Mouse (Mus musculus): ENCODE results near the gene Os9. TPM values are rescaled to one million over a fixed set of nuclear protein-coding genes. Genes with fewer than 3 reads are reported as not detected.

Gene Os9
- polyA plus RNA-seq, 1 experiment from 2014 or later: 60.1 TPM

- 87% methylated on average over 8 of the region's 8 CpGs for WGBS
- Histone ChIP-seq H3K27ac (replicated peaks) (no peak overlapping the region), H3K27me3 (replicated peaks; ENCODE audit: low read depth, poor library complexity, severe bottlenecking) (no peaks in the 10 kb centered on the region), H3K4me3 (no peak overlapping the region), H3K9me3 (no peaks in the 10 kb centered on the region), H3K4me1 (no peaks in the 10 kb centered on the region), H3K36me3 (replicated peaks) (peaks cover 66% of the 10 kb centered on the region)
- no peak for DNase-seq (ENCODE audit: low spot score)
These were observed 20.5 kb downstream of the Os9 start for GRCm38 (mm10) chr10:127100414-127100813.

GRCm38 (mm10) chr10:127099868-127100267, 21.1 kb downstream of the Os9 start:
- H3K27me3 ChIP-seq (replicated peaks; ENCODE audit: low read depth, poor library complexity, severe bottlenecking): no peaks in the 10 kb centered on the region
- H3K36me3 ChIP-seq (replicated peaks): peaks cover 67% of the 10 kb centered on the region
- H3K4me1 ChIP-seq: 0 out of 2 replicates have a peak, but pooled peaks cover under 1% of the 10 kb centered on the region
- H3K4me3 ChIP-seq: no peak overlapping the region
- WGBS: 92% methylated on average over 15 of the region's 15 CpGs
- DNase-seq (ENCODE audit: low spot score): no peak
- H3K9me3 ChIP-seq: no peaks in the 10 kb centered on the region
- no peak overlapping the region for H3K27ac ChIP-seq (replicated peaks)

- 0 out of 2 replicates have a peak, but pooled peaks cover 5% of the 10 kb centered on the region for H3K4me1 ChIP-seq
- DNase-seq (ENCODE audit: low spot score): no peak
- H3K36me3 ChIP-seq (replicated peaks): peaks cover 66% of the 10 kb centered on the region
- H3K9me3 ChIP-seq: no peaks in the 10 kb centered on the region
- peaks cover 4% of the 10 kb centered on the region for H3K27me3 ChIP-seq (replicated peaks; ENCODE audit: low read depth, poor library complexity, severe bottlenecking)
- WGBS: 91% methylated on average over 10 of the region's 10 CpGs
- H3K27ac ChIP-seq (replicated peaks): no peak overlapping the region
- H3K4me3 ChIP-seq: no peak overlapping the region
These were observed 21.7 kb downstream of the Os9 start for GRCm38 (mm10) chr10:127099191-127099590.

- peaks cover 11% of the 10 kb centered on the region for H3K27me3 ChIP-seq (replicated peaks; ENCODE audit: low read depth, poor library complexity, severe bottlenecking)
- H3K4me3 ChIP-seq: no peak overlapping the region
- H3K4me1 ChIP-seq: 0 out of 2 replicates have a peak, but pooled peaks cover 5% of the 10 kb centered on the region
- H3K9me3 ChIP-seq: no peaks in the 10 kb centered on the region
- H3K36me3 ChIP-seq (replicated peaks): peaks cover 62% of the 10 kb centered on the region
- 77% methylated on average over 20 of the region's 20 CpGs for WGBS
- DNase-seq (ENCODE audit: low spot score): no peak
- no peak overlapping the region for H3K27ac ChIP-seq (replicated peaks)
These were observed 22.4 kb downstream of the Os9 start for GRCm38 (mm10) chr10:127098514-127098913.

- Histone ChIP-seq H3K27ac (replicated peaks) (no peak overlapping the region), H3K27me3 (replicated peaks; ENCODE audit: low read depth, poor library complexity, severe bottlenecking) (peaks cover 52% of the 10 kb centered on the region), H3K4me3 (no peak overlapping the region), H3K36me3 (replicated peaks) (peaks cover 49% of the 10 kb centered on the region), H3K9me3 (no peaks in the 10 kb centered on the region), H3K4me1 (peaks cover 26% of the 10 kb centered on the region)
- WGBS: 71% methylated on average over 7 of the region's 7 CpGs
- no peak for DNase-seq (ENCODE audit: low spot score)
These were observed 26.5 kb downstream of the Os9 start for GRCm38 (mm10) chr10:127094382-127094802.

GRCm38 (mm10) chr10:127092742-127093141, 28.2 kb downstream of the Os9 start:
- Histone ChIP-seq H3K9me3 (no peaks in the 10 kb centered on the region), H3K4me3 (no peak overlapping the region), H3K27ac (replicated peaks) (no peak overlapping the region), H3K27me3 (replicated peaks; ENCODE audit: low read depth, poor library complexity, severe bottlenecking) (peaks cover 69% of the 10 kb centered on the region), H3K36me3 (replicated peaks) (peaks cover 32% of the 10 kb centered on the region), H3K4me1 (peaks cover 26% of the 10 kb centered on the region)
- DNase-seq (ENCODE audit: low spot score): no peak
- 51% methylated on average over 4 of the region's 4 CpGs for WGBS

- H3K27ac ChIP-seq (replicated peaks): no peak overlapping the region
- peaks cover 22% of the 10 kb centered on the region for H3K36me3 ChIP-seq (replicated peaks)
- peak overlapping the region; percentile 35 for H3K4me3 ChIP-seq
- WGBS: 9% methylated on average over 51 of the region's 51 CpGs
- peaks cover 26% of the 10 kb centered on the region for H3K4me1 ChIP-seq
- DNase-seq (ENCODE audit: low spot score): no peak
- H3K9me3 ChIP-seq: no peaks in the 10 kb centered on the region
- peaks cover 78% of the 10 kb centered on the region for H3K27me3 ChIP-seq (replicated peaks; ENCODE audit: low read depth, poor library complexity, severe bottlenecking)
These were observed 29.2 kb downstream of the Os9 start for GRCm38 (mm10) chr10:127091507-127092396.

- Histone ChIP-seq H3K27ac (replicated peaks) (no peak overlapping the region), H3K4me3 (peak overlapping the region; percentile 35), H3K27me3 (replicated peaks; ENCODE audit: low read depth, poor library complexity, severe bottlenecking) (peaks cover 83% of the 10 kb centered on the region), H3K9me3 (no peaks in the 10 kb centered on the region), H3K36me3 (replicated peaks) (peaks cover 13% of the 10 kb centered on the region), H3K4me1 (peaks cover 26% of the 10 kb centered on the region)
- WGBS: 9% methylated on average over 57 of the region's 57 CpGs
- DNase-seq (ENCODE audit: low spot score): peak; percentile 63
These were observed 30.1 kb downstream of the Os9 start for GRCm38 (mm10) chr10:127090560-127091411.

- Histone ChIP-seq H3K27me3 (replicated peaks; ENCODE audit: low read depth, poor library complexity, severe bottlenecking) (peaks cover 91% of the 10 kb centered on the region), H3K36me3 (replicated peaks) (no peaks in the 10 kb centered on the region), H3K4me1 (peaks cover 26% of the 10 kb centered on the region), H3K27ac (replicated peaks) (no peak overlapping the region), H3K4me3 (no peak overlapping the region), H3K9me3 (no peaks in the 10 kb centered on the region)
- DNase-seq (ENCODE audit: low spot score): no peak
- 78% methylated on average over 6 of the region's 6 CpGs for WGBS
These were observed 35.3 kb downstream of the Os9 start for GRCm38 (mm10) chr10:127085633-127086032.

DNA sequence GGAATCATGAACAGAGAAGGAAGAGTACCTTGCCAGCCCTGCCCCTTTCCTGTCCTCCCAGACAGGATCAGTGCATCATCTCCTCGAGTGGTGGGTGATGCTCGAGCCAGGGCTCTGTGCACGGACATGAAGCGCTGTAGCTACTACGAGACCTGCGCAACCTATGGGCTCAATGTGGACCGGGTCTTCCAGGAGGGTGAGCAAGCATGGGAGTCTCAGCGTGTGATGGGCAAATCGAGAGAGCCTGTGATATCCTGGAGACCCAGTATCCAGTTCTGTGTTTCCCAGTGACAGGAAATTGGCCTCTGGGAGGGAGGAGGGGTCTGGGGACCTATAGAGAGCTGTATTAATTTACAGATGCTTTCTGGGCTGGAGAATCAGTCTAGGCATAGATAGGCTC, 35.9 kb downstream of the Os9 start:
- Histone ChIP-seq H3K4me1 (peaks cover 26% of the 10 kb centered on the region), H3K9me3 (no peaks in the 10 kb centered on the region), H3K27ac (replicated peaks) (no peak overlapping the region), H3K36me3 (replicated peaks) (no peaks in the 10 kb centered on the region), H3K4me3 (no peak overlapping the region), H3K27me3 (replicated peaks; ENCODE audit: low read depth, poor library complexity, severe bottlenecking) (peaks cover 91% of the 10 kb centered on the region)
- no peak for DNase-seq (ENCODE audit: low spot score)
- 81% methylated on average over 9 of the region's 9 CpGs for WGBS

DNA sequence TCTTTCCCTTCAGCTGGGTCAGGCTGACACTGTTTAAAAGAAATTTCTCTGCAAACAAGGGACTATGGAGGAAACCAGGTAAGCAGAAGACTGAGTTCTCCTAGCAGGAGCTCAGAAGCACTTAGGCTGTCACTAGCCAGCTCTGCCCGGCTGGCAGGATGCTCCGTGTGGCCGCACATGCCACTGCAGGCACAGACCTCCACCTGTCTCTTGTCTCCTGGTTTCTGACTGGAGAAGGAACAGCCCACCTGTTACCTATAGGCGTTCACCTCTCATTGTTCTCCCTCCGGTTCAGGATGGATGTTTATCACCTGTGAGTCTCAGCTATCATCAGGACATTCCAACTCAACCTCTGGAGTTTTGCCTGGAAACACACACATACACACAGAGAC, 37.0 kb downstream of the Os9 start:
- H3K27me3 ChIP-seq (replicated peaks; ENCODE audit: low read depth, poor library complexity, severe bottlenecking): peaks cover 91% of the 10 kb centered on the region

DNA sequence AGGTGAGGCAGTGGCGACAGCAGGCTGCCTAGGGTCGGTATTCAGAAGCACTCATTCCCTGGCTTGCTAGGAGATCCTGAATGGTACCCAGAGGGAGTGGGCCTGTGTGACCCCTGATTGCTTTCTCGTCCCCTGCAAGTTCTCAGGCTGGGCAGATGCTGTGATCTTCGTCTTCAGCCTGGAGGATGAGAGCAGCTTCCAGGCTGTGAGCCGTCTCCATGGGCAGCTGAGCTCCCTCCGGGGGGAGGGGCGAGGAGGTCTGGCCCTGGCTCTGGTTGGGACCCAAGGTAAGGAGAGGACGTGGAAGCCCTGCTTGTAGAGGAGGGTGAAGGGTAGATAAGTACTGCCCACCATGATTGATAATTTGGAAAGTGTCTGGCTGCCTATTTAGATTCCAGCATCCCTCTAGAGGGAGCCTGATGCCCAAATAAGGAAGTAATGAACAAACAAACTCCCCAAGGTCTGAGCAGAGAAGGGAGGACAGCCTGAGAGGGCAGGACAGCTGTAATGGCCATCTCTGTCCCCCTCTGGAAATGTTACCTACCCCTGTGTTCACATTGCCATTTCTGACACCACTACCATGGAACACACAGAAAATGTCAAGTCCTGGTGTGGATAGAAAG, 37.5 kb downstream of the Os9 start:
- 32% methylated on average over 8 of the region's 8 CpGs for WGBS
- Histone ChIP-seq H3K9me3 (no peaks in the 10 kb centered on the region), H3K36me3 (replicated peaks) (no peaks in the 10 kb centered on the region), H3K27me3 (replicated peaks; ENCODE audit: low read depth, poor library complexity, severe bottlenecking) (peaks cover 91% of the 10 kb centered on the region), H3K4me1 (peaks cover 43% of the 10 kb centered on the region), H3K27ac (replicated peaks) (no peak overlapping the region), H3K4me3 (0 out of 2 replicates have a peak overlapping the region, but pooled peaks have one; percentile 3)
- no peak for DNase-seq (ENCODE audit: low spot score)

More for the DNA sequence above, 37.0 kb downstream of the Os9 start:
- Histone ChIP-seq H3K36me3 (replicated peaks) (no peaks in the 10 kb centered on the region), H3K4me1 (peaks cover 37% of the 10 kb centered on the region), H3K4me3 (no peak overlapping the region), H3K27ac (replicated peaks) (no peak overlapping the region), H3K9me3 (no peaks in the 10 kb centered on the region)
- DNase-seq (ENCODE audit: low spot score): no peak
- 54% methylated on average over 5 of the region's 5 CpGs for WGBS

All from embryonic facial prominence, embryonic 10.5 days (tissue).